In the genomic region with DNA sequence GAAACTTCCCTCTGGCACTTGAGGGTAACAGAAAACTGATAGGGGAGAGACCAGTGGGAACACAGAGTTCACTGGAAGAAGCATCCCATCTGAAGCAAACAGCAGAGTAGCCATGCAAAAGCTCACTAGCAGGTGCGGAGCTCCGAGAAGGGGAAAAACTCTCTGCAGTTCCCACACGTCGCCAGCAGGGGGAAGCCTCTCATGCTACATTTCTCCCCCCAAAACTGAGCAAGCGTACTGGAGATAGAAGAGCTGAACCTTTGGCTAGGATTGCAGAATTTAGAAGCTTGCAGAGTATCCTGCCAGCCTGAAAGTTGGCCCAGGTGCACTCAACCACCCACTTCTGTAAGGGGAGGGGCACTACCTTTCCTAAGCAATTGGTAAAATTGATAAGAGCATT, we compare ENCODE assay signal across 9 mouse cellular contexts. TPM values are rescaled to one million over a fixed set of nuclear protein-coding genes. Genes with fewer than 3 reads are reported as not detected.
DNase-seq lines count a peak whose midpoint lies in the region; ATAC-seq and TF ChIP-seq lines count a peak whose summit lies in the region.
"Had no signal": no experiment of that assay in that cellular context is flagged by ENCODE, and none has a peak within 500 bp of the region (broad histone marks: within the 10 kb centered on the region; RNA-seq: fewer than 3 reads in every experiment).

No protein-coding gene starts in this region.

- peak; percentile 51 to 67 for DNase-seq in adrenal gland, adult 18-20 months (ENCODE audit: low spot score in 2 of 2)
- peak; percentile 48 for DNase-seq in embryo, embryonic 11.5 days (ENCODE audit: low read depth, low spot score)
- peak; percentile 82 to 84 for DNase-seq in kidney, postnatal 4 days
- DNase-seq in lung, adult 2 months, result peak; percentile 49
- peak; percentile 75 for DNase-seq in right cerebral cortex, postnatal 14 days

- 10% methylated on average over 5 of the region's 5 CpGs for WGBS in heart, embryonic 13.5 days
- WGBS in lung, adult 2 months, result 25% methylated on average over 5 of the region's 5 CpGs

- no peak overlapping the region for H3K4me3 ChIP-seq in heart, embryonic 13.5 days
- H3K4me3 ChIP-seq in lung, adult 2 months (replicated peaks; ENCODE audit: extremely low read depth, low read depth, low read length), result no peak overlapping the region
- H3K4me3 ChIP-seq: limb, embryonic 13.5 days had no signal

- H3K4me1 ChIP-seq in heart, embryonic 13.5 days, result no peaks in the 10 kb centered on the region
- H3K4me1 ChIP-seq in lung, adult 2 months (ENCODE audit: control insufficient read depth, insufficient read depth, low read length), result no peaks in the 10 kb centered on the region
- H3K4me1 ChIP-seq: limb, embryonic 13.5 days had no signal

- TF ChIP-seq CTCF in lung, adult 2 months (IDR thresholded peaks at IDR 0.05; ENCODE audit: insufficient read depth, low read length), result peak; percentile 84

- no peaks in the 10 kb centered on the region for H3K36me3 ChIP-seq in heart, embryonic 13.5 days
- H3K36me3 ChIP-seq: limb, embryonic 13.5 days had no signal

- no peak for TF ChIP-seq POLR2A in lung, adult 2 months (IDR thresholded peaks at IDR 0.05; ENCODE audit: borderline replicate concordance, extremely low read depth, low read depth, low read length)

- peak; percentile 62 for ATAC-seq in CD4-positive, CD25-positive, alpha-beta regulatory T cell, adult 4 months
- ATAC-seq in heart, embryonic 13.5 days (ENCODE audit: extremely low read depth, insufficient number of reproducible peaks, low FRiP score, low TSS enrichment), result no peak
- ATAC-seq in monocyte, adult 5-6 weeks (replicated peaks; ENCODE audit: insufficient number of reproducible peaks, low FRiP score, low TSS enrichment, poor library complexity, severe bottlenecking), result no peak; the same call in 1 of the 2 replicates

- peak overlapping the region; percentile 39; the same call in 1 of the 2 replicates for H3K4me2 ChIP-seq in heart, embryonic 13.5 days
- H3K4me2 ChIP-seq: limb, embryonic 13.5 days had no signal

- peaks cover 48% of the 10 kb centered on the region for H3K27me3 ChIP-seq in heart, embryonic 13.5 days (replicated peaks)
- H3K27me3 ChIP-seq: limb, embryonic 13.5 days had no signal

- H3K9me3 ChIP-seq in heart, embryonic 13.5 days, result no peaks in the 10 kb centered on the region
- H3K9me3 ChIP-seq: limb, embryonic 13.5 days had no signal

- no peak overlapping the region for H3K27ac ChIP-seq in heart, embryonic 13.5 days (replicated peaks)
- H3K27ac ChIP-seq: limb, embryonic 13.5 days had no signal

- no peak overlapping the region for H3K9ac ChIP-seq in heart, embryonic 13.5 days
- H3K9ac ChIP-seq: limb, embryonic 13.5 days had no signal

RNA-seq across cellular contexts. Expression of a gene that starts 14.7 kb away (rescaled TPM):
- polyA plus RNA-seq in CD4-positive, CD25-positive, alpha-beta regulatory T cell, adult 4 months (2017; shearing (Covaris generic)), result under 1 TPM; 0.30 to 0.37 TPM
- total RNA-seq in adrenal gland, adult 18-20 months (2021), result 10 to 100 TPM in 1 of 2 experiments, 1 to 10 TPM in 1; 1.5 to 23.2 TPM
- polyA plus RNA-seq in heart, embryonic 13.5 days (2015; fragmentation: Nextera tagmentation; extraction: Ambion mirVana), result 5.6 and 6.0 TPM in 2 replicates
- polyA plus RNA-seq in lung, adult 2 months (2012; rRNA removed), result 25.1 and 27.5 TPM in 2 replicates
- total RNA-seq in monocyte, adult 5-6 weeks (2017), result 0.11 to 0.38 TPM (median 0.29 TPM) in 3 replicates
